Mouse (Mus musculus) kidney, adult 8-10 months (tissue): Measurements from ENCODE around the gene Chtop.

Source experiments
- DNase-seq, 2 experiments: peaks; one replicate each; pipeline ENCODE4 v3.0.0; 2022

Chtop gene

DNA sequence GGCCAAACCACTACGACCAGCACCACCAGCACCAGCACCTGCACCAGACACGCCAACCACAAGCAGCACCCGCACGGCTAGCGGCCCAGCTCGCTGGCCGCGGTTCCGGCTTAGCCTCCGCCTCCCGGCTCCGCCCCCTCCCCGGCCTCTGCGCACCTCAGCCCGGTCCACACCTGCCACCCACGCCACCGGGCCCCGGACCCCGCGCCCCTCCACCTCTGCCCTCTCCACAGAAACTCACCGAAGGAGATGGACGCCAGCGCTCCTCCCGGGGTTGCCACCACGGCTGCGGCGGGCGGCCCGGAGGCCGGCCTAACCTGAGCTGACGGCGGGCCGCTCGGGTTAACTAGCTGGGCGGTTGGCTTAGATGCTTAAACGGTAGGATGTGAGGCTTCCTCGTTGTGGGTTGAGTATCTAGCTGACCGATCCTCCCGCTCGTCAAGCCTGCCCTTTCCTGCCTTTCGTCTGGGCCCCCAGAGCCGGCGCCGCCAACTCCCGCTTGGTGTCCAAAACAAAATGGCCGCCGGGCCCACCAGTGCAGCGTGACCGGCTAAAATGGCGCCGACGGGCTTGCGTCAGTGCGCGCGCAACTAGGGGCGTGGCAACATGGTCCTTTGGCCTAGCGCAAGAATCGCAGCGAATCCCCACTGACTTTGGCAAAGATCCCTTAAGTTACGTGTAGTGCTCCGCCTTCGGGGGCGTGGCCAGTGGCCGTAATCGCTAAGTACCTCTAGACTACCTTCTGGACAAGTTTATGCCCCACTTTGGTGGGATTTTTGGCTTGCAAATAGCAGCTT, at the start of gene Chtop:
TSS of gene Chtop (minus strand) at position 549 of the 797 bp plus-strand sequence.
- DNase-seq = peak; percentile 99 to 100

DNA sequence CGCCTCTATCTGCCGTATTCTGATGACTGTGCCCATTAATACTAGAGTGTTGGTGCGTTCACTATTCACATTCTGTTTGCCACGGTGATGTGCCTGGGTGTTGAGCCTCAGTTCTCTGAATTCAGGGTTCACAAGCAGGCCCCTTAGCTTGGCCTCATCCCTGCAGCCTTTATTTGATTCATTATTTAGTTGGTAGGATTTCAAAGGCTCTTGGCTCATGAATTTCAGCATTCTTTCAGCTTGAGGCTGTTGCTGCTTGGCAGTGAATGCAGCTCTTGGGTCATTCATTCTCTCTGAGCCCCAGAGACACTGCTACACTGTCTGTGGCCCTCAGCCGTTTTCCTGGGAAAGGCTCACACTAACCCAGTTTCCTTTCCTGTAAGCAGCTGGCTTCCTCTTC, 46.7 kb upstream of the Chtop start:
- no peak for DNase-seq

DNA sequence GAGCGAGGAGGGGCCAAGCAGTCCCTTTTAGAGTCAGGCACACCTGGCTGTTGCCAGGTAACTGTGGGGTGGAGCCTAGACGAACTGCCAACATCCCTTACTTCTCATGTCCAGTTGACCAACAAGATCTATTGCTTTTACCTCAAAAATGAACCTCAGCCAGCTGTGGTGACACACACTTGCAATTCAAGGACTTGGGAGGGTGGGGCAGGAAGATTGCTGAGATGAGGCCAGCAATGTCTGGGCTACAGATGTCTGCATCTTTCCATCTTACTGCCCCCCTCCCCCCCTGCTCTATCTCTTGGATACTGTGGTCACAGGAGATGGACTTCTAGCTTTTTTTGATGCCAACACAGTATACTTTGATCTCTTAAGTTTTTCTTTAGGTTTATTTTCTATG, 42.9 kb upstream of the Chtop start:
- DNase-seq = no peak

DNA sequence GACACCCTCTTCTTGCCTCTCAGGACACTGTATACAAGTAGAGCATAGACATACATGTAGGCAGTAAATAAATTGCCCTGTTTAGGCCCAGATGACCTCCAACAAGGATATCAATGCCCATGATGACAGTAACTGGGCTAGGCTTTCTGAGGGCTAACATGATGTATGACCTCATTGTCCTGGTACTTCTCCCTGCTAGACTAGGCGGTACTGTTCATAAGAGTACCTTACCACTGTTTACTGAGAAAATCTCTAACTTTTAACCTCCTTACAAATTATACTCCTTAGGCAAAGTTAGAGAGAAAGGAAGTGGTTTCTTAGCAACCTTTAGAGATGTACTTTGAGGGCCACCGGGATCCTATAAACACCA, 41.1 kb upstream of the Chtop start:
- no peak for DNase-seq

DNA sequence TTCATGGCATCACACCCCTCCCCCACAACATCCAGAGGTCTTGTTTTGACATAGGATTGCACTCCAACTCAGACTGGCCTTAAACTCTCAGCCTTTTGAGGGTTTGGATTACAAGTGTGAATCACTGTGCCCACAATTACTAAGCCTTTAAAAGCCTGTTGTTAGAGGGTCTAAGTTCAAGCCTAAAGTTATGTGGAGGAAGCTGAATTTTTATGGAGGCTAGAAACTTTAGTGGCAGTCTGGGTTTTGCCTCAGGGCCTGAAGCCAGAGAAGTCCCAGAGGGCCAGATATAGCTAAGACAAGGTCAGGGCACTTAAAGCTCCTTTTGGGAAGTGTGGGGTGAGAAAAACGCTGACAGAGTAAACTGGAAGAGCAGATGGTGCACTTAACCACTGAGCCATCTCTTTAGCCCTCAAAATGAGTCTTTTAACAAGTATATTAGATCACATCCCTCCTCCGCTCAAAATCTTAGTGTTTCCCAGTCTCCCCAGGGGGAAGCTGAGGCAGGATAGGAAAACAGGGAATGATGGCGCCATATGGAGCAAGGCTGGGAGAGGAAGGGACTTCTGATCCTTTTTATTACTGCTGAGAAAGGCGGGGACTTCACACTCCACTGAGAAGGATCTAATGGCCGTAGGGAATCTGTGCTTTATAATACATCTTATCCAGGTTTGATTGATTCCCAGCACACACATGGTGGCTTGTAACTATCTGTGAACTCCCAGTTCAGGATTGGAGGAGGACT, 40.5 kb upstream of the Chtop start:
- no peak for DNase-seq

DNA sequence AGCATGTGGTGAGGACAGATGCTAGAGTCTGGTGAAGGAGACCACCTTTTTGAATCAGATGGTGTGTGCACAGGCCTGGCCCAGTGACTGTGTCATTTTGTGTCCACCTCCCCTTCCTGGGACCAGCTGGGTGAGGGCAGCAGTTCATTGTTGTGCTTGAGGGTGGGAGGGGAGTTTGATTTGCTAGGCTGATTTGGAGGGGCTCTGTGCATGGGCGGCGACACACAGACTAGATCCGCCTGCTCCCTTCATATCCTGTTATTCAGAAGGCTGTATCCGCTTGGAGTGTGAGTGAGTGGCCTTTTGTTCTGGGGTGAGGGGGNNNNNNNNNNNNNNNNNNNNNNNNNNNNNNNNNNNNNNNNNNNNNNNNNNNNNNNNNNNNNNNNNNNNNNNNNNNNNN, 31.6 kb upstream of the Chtop start:
- peak; percentile 32 to 55 for DNase-seq

DNA sequence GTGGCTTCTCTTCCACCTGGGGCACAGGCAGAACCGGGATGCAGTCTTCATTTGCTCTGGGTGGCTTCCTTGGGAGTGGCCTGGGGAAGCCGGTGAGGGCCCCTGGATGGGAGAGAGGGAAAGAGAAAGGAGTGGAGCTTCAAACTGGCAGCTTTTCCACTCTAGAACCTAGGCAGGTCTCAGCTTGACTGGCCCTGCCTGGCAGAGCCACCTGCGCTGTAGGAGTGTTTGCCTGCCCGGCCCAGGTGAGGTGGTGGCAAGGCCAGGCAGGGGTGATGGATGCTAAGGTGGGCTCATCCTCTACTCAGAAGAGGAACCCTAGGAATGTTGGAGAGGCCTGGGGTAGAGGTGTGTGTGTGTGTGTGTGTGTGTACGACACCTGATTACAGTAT, 28.6 kb upstream of the Chtop start:
- DNase-seq = no peak

DNA sequence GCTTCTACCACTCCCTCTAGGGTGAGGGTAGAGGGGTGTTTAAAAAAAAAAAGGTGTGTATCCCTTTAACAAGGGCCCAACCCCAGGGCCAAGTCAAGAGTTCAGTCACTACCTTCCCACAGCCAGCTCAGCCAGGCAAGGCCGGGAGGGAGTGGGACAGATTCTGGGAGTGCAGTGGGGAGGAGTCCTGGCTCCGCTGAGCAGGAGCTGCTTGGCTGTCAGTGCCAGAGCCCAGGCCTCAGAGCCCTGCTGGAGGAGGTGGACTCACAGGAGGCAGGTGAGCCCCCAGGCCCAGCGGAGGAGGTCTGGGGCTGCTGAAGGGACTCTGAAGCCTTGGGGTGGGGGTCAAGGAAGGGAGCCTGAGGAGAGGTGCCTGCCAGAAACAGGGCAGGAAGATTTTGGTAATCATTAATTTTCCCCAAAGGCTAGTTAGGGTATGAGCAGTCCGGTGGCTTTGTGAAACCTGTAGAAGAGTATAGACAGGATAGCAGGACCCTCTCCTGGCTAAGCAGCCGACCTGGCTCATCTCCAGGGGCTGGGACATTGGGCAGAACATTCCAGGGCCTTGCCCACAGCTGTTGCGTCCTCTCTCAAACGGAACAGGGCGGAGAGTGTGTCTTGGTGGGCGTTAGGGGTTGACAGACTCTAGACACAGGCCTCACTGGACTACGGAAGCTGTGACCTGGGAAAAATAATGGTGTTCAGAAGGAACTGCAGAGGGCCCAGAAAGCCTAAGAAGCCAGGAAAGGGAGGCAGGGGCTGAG, 28.0 kb upstream of the Chtop start, which contains the start of gene S100a16:
TSS of gene S100a16 (plus strand) at position 114 of the 764 bp plus-strand sequence.
- peak; percentile 86 to 89 for DNase-seq

DNA sequence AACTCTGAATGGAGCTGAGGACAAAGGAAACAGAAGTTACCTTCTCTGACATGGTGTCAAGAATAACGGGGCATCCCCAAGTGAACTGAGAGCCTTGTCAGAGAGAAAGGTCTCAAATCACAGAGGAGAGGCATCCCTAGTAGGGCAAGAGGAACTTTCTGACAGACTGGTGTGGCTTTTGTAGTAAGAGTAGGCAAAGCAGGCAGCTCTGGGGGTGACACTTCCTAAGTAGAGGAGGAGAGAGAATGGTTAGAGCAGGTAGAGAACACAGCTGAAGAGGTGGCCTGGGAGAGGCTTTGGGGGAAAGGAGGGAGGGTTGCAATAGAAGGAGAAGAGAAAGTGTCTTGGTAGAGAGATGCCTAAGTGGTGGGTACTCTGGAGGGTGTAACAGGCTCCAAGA, 26.1 kb upstream of the Chtop start:
- DNase-seq = no peak

DNA sequence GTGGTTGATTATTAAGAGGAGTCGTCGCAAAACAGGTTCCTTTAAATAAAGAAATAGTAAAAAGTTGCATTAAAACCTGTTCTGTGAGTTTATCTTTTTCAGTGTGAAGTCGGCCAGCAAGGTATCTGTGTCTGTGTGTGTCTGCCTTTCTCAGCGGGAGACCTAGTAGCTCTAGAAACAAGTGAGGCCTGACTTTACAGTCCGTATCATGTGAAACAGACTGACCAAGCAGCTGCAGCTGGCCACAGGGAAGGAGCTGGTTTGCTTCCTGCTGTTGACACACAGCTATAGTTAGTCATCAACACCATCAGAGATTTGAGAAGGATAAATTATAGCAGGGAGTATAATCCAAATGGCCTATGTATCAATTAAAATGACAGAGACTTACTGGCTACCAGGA, 22.4 kb upstream of the Chtop start:
- DNase-seq = no peak

DNA sequence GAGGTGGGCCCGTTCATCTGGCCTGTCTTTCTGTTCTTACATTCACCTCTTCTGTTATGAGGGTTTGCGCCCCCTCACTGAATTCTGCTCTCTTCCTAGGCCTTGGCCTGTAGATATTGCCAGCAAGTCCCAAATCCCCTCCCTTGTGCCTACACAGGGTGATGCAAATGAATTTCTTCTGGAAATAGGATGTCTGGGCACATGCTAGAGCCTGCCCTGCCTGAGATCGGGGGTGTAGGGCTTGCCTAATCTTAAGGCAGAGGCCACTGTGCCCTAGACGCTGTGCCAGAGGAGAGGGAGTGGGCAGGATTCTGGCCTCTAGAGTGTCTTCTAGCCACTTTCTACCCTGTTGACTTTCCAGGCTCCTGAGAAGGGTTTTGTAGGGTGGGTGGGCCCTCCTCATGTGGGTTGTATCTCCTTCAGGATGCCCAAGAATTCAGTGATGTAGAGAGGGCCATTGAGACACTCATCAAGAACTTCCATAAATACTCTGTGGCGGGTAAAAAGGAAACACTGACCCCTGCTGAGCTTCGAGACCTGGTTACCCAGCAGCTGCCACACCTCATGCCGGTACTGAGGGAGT, 18.1 kb upstream of the Chtop start:
- no peak for DNase-seq

DNA sequence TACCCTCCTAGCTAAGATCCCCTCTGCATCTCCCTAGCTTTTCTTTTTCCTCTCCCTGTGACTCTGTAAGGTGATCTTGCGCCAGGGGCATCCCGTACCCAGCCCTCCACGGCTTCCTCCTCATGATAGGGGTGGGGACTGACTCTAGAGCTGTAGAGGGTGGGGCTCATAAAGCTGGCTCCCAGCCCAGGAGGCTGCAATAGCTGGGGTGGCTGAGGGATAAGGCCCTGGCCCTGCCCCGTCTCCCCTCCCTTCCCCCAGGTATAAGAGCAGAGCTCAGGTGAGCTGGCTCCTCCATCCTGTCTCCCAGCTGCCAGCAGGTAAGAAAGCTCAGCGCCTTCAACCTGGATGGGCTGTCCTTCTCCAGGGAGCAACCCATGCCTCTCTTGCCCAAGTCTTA, 17.3 kb upstream of the Chtop start, which contains the start of gene S100a14:
TSS of gene S100a14 (plus strand) at position 277 of the 400 bp plus-strand sequence.
- no peak for DNase-seq

DNA sequence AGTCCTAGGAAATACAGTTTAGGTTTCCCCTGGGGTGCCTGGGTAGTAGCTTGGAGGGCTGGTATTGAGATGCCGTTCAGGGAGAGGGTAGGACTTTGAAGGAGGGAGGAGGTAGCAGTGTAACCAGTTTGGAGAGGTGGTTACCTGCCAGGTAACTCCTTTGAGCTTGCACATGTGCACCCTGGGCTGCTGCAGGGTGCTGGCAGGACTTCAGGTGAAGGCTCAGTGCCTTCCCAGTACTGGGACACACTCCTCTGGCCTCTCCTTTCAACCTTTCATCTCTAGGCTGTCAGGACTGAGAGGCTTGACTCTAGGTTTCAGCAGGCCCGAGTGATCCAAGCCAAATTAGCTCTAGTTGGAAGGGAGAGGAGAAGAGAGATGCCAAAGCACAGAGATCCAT, 16.8 kb upstream of the Chtop start:
- DNase-seq = no peak

DNA sequence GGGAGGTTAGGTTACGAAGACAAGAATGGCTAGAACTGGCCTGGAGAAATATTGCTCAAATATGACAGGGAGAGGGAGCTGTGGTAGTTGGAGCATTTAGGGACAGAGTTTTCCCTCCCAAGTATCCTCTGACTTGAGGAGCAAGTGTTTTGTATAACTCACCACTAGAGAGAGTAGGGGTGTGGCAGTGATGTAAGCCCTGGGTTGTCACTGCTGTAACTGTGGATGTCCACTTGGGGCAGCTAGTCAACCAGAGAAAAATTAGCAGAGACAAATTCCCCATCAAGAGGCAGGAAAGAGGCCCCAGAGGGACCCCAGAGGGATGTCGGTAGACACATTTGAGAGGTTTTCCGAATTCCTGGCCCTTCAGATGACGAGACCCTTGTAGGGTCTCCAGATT, 16.1 kb upstream of the Chtop start:
- peak; percentile 54 to 67 for DNase-seq

DNA sequence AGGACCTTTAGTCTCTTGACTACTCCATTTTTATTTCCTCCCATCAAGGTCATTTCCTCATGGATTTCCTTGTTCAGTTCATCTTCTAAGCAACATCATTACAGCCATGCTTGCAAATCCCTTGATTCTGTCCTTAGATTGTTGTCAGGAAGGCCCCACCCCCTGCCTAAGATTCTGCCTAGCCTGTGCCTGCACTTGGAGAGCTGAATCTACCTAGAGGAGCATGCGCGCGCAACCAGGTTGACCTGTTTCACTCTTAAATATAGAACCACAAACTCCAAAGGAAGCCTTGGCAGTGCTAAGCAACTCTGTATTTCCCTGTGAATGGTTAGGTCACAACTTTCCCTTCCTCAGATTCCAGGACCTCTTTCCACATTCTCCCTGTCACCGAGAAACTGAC, 8.4 kb upstream of the Chtop start:
- DNase-seq = no peak

DNA sequence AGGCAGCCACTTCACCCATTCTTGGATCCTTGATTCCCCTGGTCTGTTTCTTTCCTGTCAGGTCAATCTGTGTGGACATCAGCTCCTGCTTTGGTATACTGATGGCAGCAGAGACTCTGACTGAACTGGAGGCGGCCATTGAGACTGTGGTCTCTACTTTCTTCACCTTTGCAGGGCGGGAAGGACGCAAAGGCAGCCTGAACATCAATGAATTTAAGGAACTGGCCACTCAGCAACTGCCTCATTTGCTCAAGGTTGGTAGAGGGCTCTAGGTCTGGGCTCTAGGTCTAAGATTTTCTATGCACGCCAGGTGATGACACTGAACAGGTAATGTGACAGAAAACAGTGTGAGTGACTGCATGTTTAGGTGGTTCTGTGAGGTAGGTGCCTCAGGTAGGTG, 6.5 kb upstream of the Chtop start:
- DNase-seq = no peak

DNA sequence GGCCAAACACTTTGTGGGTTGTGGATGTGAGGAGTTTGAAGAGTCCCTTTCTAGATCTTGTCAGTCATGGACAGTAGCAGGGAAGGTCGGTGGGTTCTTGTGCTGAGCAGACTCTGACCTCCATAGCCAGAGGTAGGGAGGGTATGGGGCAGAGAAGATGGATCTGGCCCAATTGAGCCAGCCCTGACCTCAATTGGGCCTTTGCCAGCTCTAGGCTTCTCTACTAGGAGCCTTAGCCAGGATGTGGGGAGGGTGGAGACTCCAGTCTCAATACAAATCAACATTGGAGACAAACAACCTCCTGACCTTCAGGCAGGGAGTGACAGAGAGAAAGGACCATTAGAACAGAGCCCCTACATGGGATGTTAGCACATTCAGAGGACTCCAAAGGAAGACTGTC, 5.9 kb upstream of the Chtop start:
- DNase-seq = peak in 1 of 2 experiments; percentile 43

DNA sequence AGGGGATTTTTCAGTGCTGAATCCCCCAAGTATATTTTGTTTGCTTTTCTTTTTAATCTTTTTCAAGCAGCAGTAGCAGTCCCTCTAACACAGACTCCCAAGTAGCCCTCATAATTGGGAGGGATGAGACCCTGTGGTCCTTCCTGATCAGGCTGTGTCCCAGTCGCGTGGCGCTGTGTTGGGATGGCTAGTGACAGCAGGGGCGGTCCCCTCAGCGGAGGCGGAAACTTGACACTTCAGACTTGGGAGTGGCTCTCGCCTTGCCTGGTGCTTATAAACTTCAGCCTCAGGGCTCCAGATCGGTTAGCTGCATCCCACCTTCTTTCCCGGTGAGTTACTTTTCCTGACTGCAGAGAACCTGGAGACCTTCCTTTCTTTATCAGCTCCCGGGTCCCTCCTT, 5.4 kb upstream of the Chtop start:
- peak; percentile 71 to 73 for DNase-seq

DNA sequence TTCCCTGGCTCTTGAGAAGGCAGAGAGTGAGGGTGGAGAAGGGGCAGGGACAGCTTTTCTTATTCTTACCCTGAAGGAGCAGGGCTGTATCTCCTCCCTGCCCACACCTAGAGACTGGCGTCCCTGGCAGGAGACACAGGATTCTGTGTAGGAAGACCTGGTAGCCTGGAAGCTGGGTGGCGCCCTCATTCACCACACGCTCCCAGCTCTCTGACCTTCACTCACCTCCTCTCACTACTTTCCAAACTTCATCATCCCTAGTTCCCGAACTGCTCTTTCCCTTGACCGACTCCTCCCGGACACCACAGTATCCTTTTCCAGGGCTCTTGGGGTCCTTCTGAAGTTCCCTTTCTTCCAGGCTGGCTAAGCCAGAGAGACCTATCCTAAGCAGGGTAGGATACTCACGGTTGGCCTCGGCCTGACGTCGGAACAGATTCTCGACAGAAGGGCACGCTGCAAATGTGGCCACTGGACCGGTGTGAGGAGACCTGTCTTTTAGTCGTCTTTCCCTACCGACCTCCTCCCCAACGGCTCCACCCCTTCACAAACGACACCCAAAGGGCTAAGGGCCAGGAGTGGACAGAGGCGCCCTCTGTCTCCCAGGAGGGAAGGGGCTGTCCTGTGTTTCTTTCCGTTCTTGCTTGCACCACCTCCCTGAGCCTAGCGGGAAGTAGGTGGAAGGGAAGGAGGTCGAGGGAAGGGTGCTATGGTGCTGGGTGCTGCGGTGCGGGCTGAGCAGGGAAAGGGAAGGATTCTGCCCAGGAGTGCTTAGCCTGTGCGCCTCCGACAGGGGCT, 4.7 kb upstream of the Chtop start, which contains the start of the genes S100a1 and S100a13:
TSS of gene S100a1 (minus strand) at position 597 of the 795 bp plus-strand sequence.
TSS of gene S100a13 (plus strand) at position 640 of the 795 bp plus-strand sequence.
- peak; percentile 88 to 92 for DNase-seq

DNA sequence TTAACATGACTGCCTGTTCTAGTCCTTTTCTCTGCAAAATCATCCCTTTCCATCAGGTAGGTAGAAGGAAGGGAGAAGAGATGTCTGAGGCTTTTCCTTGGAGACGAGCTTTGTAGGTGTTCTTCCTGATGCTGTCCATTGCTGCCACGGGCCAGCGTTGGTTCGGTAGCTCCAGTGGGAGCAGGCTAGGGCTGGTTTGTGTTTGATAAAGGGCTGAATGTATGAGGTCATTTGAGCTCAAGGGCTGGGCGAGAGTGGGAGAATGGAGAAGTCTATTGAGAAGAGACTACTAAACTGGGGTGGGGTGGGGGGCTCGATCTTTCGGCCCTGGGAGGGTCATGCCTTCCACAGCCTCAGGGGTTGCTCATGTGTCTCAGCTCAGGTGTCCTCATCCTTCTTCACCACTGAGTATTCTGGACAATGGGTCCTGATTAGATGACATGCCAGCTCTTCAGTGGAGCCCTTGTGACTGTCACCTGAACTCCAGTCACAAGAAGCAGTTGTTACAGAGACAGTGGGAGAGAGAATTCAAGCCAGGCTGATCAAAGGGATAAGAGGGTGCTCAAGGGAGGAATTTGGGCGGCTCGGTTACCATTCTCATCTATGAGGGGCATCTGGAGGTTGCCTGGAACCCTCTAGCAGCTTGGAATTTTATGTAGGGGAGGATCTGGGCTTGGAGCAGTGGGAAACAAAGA, 3.8 kb upstream of the Chtop start:
- no peak for DNase-seq

DNA sequence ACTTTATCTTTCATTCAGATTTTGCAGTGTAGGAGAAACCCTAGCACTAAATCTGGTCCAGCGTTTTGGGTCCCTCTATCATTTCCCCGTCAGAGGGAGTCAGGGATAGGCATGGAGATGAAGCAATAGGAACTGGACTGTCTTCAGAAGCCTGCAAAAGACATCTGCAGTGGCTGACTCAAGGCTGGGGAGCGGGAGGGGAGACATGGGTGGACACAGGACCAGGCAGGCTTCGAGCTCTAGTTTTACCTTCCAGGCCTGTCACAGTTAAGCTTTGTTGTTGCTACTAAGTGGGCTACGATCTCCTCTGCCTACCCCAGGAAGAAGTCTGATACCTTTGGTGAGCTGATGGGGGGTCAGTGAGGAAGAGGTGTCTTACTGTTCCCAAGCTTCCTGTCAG, 3.0 kb upstream of the Chtop start:
- DNase-seq = no peak
